Mouse (Mus musculus): Measurements from ENCODE around the gene Tbpl1. TPM values are rescaled to one million over a fixed set of nuclear protein-coding genes. Genes with fewer than 3 reads are reported as not detected.

Gene Tbpl1
- total RNA-seq, 2 experiments from 2014 or later: 24.5 to 29.3 TPM

Small RNA genes within 50 kb of the gene (microRNA-seq; reads per million reads assigned to microRNA genes)
- gene Mir7663: 0 reads per million in 2 experiments

Other genes with a start within 250 kb of the Tbpl1 start
- gene Slc2a12, start 86.9 kb downstream of the Tbpl1 start, total RNA-seq (2021): 10 to 100 TPM; 10.6 to 10.7 TPM
- gene Tcf21, start 88.2 kb upstream of the Tbpl1 start, total RNA-seq (2021): 10 to 100 TPM; 32.5 to 33.1 TPM